Mouse (Mus musculus) limb, embryonic 11.5 days (tissue): Measurements from ENCODE around the gene Alox5. TPM values are rescaled to one million over a fixed set of nuclear protein-coding genes. Genes with fewer than 3 reads are reported as not detected.

Experiments used
- ATAC-seq: fragments of 200-750 bp; cut with Nextera tagmentation; 2 replicates; pipeline ENCODE4 v1.8.0; 2017; ENCODE audit warnings: low read depth; ENCODE audit not compliant: insufficient number of reproducible peaks, low FRiP score, low TSS enrichment
- DNase-seq: peaks from one replicate; pipeline ENCODE4 v3.0.0-alpha.2; 2015; ENCODE audit warnings: low spot score
- H3K27ac ChIP-seq: fragments of 300-500 bp; sonication (generic); replicated peaks from 2 replicates; pipeline ENCODE4 v1.5.1; 2014; ENCODE audit warnings: low read depth, mild to moderate bottlenecking, low read length
- H3K27me3 ChIP-seq: fragments of 300-500 bp; sonication (generic); 2 replicates; pipeline ENCODE4 v1.6.1; 2014; ENCODE audit warnings: mild to moderate bottlenecking, low read length, mixed read lengths; ENCODE audit not compliant: control insufficient read depth, insufficient read depth
- H3K36me3 ChIP-seq: fragments of 300-500 bp; sonication (generic); 2 replicates; pipeline ENCODE4 v1.6.1; 2014; ENCODE audit warnings: mild to moderate bottlenecking, low read length, moderate library complexity, mixed read lengths; ENCODE audit not compliant: control insufficient read depth, insufficient read depth
- H3K4me1 ChIP-seq: fragments of 300-500 bp; sonication (generic); 2 replicates; pipeline ENCODE4 v1.6.1; 2014; ENCODE audit warnings: low read length, mixed read lengths; ENCODE audit not compliant: control insufficient read depth, insufficient read depth
- H3K4me2 ChIP-seq: fragments of 300-500 bp; sonication (generic); 2 replicates; pipeline ENCODE4 v1.6.1; 2014; ENCODE audit warnings: low read depth, mild to moderate bottlenecking, moderate library complexity; ENCODE audit not compliant: severe bottlenecking
- H3K4me3 ChIP-seq: fragments of 300-500 bp; sonication (generic); 2 replicates; pipeline ENCODE4 v1.5.1; 2014; ENCODE audit warnings: low read depth, low read length
- H3K9ac ChIP-seq: fragments of 300-500 bp; sonication (generic); 2 replicates; pipeline ENCODE4 v1.6.1; 2014; ENCODE audit warnings: mild to moderate bottlenecking, low read length
- H3K9me3 ChIP-seq: fragments of 300-500 bp; sonication (generic); 2 replicates; pipeline ENCODE4 v1.6.1; 2016; ENCODE audit warnings: low read length; ENCODE audit not compliant: control insufficient read depth
- WGBS: fragments of 180-500 bp; shearing (Covaris S2); extraction: QIAGEN DNeasy Blood & Tissue Kit; methylation state at CpG from one replicate; pipeline ENCODE4 v1.1.7; 2014; 5-methylcytosine and 5-hydroxymethylcytosine counted together
- polyA plus RNA-seq: library from polyadenylated mRNA; unstranded; fragments of >200 nt; fragmentation: Nextera tagmentation; extraction: Ambion mirVana; gene quantifications from 2 replicates; pipeline ENCODE4 v1.2.1, GENCODE M21; 2014

Gene Alox5
- polyA plus RNA-seq, 1 experiment from 2014 or later = 0.75 TPM

DNA sequence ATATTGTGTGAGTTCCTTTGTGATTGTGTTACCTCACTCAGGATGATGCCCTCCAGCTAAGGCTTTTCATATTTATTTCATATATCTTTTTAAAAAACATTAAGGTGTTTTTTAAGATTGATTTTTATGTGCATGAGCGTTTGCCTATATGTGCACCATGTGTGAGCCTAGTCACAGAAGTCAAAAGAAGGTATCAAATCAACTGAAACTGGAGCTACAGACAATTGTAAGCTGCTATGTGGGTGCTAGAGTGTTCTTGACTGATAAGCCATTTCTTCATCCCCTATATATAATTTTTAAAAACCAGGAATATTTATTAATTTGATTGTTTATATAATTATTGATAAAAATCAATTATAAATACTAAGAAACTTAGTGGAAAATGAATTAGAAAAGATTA, 72.9 kb downstream of the Alox5 start:
- 89% methylated on average over 1 of the region's 1 CpGs for WGBS

DNA sequence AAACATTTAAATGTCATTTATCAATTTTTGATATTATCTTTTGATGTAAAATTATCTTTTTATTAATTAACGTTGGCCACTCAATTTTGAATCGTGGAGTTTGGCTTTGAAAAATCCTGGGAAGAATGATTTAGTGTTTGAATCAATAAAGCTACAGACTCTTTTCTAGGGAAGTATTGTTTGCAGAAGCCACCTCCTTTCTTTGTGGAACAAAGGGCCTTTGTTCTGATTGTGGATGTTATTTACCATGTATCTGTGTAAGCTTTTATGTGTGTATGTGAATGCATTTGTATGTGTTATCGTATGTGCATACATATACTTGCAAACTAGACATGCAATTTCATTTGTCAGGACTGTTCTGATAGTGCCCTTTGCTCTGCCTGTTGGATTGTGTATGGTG, 74.5 kb downstream of the Alox5 start:
- ATAC-seq (no peak), DNase-seq (no peak)
- Histone ChIP-seq H3K4me2 (no peak overlapping the region), H3K9me3 (no peaks in the 10 kb centered on the region), H3K4me3 (no peak overlapping the region), H3K36me3 (no peaks in the 10 kb centered on the region), H3K9ac (no peak overlapping the region), H3K27me3 (no peaks in the 10 kb centered on the region), H3K27ac (no peak overlapping the region), H3K4me1 (peaks cover 6% of the 10 kb centered on the region)
- WGBS = 82% methylated on average over 3 of the region's 3 CpGs

More for the DNA sequence above, 72.9 kb downstream of the Alox5 start:
- peaks cover 6% of the 10 kb centered on the region for H3K4me1 ChIP-seq
- H3K27ac ChIP-seq = no peak overlapping the region
- DNase-seq = no peak
- ATAC-seq = no peak
- H3K9ac ChIP-seq = no peak overlapping the region
- H3K36me3 ChIP-seq = no peaks in the 10 kb centered on the region
- H3K9me3 ChIP-seq = no peaks in the 10 kb centered on the region
- no peak overlapping the region for H3K4me2 ChIP-seq
- no peak overlapping the region for H3K4me3 ChIP-seq
- no peaks in the 10 kb centered on the region for H3K27me3 ChIP-seq

DNA sequence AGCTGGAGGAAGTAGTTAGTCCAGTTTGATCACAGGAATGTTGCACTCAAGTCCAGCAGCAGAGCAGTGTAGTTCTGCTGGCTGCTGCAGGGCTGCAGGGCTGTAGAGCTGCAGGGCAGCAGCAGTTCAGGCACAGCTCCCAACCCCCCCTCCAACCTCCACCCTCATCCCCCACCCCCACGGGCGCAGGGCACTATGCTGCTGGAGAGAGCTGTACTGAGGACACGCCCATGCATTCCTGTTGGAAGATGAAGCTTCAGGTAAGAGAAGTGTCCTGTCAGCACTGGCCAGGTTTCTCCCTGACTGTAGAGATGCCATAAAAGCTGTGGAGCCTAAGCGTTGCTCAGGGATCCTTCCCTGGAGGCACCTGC, 74.9 kb downstream of the Alox5 start:
- Histone ChIP-seq H3K9ac (no peak overlapping the region), H3K27me3 (no peaks in the 10 kb centered on the region), H3K4me3 (no peak overlapping the region), H3K4me1 (peaks cover 6% of the 10 kb centered on the region), H3K4me2 (no peak overlapping the region), H3K9me3 (no peaks in the 10 kb centered on the region), H3K36me3 (no peaks in the 10 kb centered on the region), H3K27ac (no peak overlapping the region)
- ATAC-seq (peak; percentile 54; the same call in 1 of the 2 replicates), DNase-seq (no peak)
- WGBS = 47% methylated on average over 4 of the region's 4 CpGs

DNA sequence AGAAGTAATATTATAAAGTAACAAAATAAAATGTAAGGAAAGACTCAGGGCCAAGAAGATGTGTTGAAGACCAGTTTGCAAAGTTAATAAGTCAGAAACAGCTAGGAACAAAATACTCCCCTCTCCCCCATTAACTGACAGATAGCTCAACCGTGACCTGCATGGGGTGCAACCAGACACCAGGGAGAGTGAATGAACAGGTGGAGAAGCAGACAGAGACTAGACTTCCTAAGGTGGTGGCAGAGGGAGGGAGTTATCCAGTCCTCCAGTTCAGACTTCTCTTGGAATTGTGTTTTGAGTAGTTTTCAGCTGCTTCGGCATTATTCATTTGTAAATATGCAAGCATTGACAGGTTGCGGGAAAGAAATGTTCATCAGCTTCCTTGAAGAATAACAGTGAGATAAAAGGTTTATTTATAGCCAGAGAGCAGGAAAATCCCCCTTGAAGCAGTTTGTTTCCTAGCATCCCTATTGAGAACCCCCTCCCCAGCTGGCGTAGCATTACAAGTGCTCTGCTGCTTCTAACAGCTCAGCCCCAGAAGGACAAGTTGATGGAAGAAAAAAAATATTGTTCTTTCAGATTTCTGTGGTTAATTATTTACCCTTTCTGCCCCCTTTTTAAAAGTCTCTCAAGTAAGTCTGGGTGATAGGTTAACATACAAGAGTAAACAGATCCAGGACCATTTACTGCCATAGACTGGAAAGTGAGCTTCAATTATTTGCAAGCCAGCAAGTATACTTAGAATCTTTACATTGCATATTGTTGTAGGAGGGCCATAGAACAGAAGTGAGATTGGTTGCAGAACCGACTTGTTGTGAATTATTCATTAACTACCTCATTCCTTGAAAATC, 75.6 kb downstream of the Alox5 start:
- no peak overlapping the region for H3K9ac ChIP-seq
- no peak overlapping the region for H3K4me2 ChIP-seq
- H3K4me3 ChIP-seq = no peak overlapping the region
- H3K36me3 ChIP-seq = no peaks in the 10 kb centered on the region
- DNase-seq (no peak), ATAC-seq (no peak)
- H3K27ac ChIP-seq = no peak overlapping the region
- 43% methylated on average over 5 of the region's 5 CpGs for WGBS
- H3K9me3 ChIP-seq = no peaks in the 10 kb centered on the region
- H3K4me1 ChIP-seq = peaks cover 6% of the 10 kb centered on the region
- no peaks in the 10 kb centered on the region for H3K27me3 ChIP-seq

DNA sequence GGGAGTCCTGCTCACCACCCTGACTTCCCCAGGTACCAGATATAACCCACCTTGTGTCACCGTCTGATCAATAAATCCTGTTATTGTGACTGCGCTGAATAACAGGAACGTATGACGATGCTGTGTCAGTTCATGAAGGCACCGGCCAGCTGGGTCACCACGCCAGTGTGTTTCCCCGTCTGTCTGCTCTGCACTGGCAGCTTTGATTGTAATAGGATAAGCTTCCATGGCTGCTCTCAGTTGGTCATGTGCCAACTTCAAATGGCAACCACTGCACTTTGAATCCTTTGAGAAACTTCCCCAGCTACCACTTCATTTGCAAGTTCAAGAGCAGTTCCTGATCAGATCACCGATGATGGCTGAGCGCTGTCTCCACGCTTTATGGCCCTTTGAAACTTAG, 77.4 kb downstream of the Alox5 start:
- H3K4me2 ChIP-seq = no peak overlapping the region
- no peaks in the 10 kb centered on the region for H3K27me3 ChIP-seq
- H3K9me3 ChIP-seq = no peaks in the 10 kb centered on the region
- H3K36me3 ChIP-seq = no peaks in the 10 kb centered on the region
- peaks cover 6% of the 10 kb centered on the region for H3K4me1 ChIP-seq
- no peak overlapping the region for H3K4me3 ChIP-seq
- H3K9ac ChIP-seq = no peak overlapping the region
- H3K27ac ChIP-seq = no peak overlapping the region
- no peak for ATAC-seq
- WGBS = 94% methylated on average over 10 of the region's 10 CpGs
- no peak for DNase-seq

DNA sequence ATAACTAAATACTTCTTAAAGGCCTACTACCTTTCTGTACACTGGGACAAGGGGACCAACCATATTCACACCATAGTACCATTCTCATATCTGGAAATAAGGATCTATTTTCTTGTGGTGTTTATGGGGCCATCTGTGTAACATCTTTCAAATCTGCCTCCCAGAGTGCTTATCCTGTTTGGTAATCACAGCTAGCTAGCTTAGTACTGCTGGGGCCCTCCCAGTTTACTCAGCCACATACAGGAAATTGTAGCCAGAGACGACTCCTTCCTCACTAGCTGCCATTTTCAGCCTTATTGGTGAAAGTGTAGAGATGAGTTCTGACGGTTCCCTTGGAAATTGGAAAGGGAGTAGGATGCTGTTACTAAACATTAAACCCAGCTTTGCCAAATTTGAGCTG, 79.4 kb downstream of the Alox5 start:
- Histone ChIP-seq H3K9me3 (no peaks in the 10 kb centered on the region), H3K9ac (no peak overlapping the region), H3K36me3 (no peaks in the 10 kb centered on the region), H3K4me3 (no peak overlapping the region), H3K4me1 (peaks cover 6% of the 10 kb centered on the region), H3K27me3 (no peaks in the 10 kb centered on the region), H3K4me2 (no peak overlapping the region), H3K27ac (no peak overlapping the region)
- WGBS = 59% methylated on average over 2 of the region's 2 CpGs
- ATAC-seq (no peak), DNase-seq (no peak)

DNA sequence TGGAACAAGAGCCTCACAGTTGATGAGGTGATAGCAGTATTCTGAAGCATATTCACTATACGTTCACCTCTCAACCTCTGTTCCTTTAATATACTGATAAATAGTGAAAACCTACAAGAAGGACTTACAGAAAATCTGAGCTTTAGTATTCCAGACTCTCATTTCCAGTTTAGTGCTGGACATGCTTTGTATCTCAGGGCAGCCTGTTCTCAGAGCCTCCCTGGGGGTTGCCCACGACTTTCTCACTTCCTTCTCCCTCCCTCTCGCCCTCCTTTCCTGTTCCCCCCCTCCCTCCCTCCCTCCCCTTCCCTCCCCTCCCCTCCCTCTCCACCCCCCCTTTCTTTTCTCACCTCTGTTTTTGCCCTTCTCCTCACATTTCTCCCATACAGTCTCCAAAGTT, 80.8 kb downstream of the Alox5 start:
- WGBS = 44% methylated on average over 3 of the region's 3 CpGs
- H3K9ac ChIP-seq = no peak overlapping the region
- H3K4me3 ChIP-seq = no peak overlapping the region
- H3K27me3 ChIP-seq = no peaks in the 10 kb centered on the region
- no peaks in the 10 kb centered on the region for H3K36me3 ChIP-seq
- DNase-seq (no peak), ATAC-seq (no peak)
- peaks cover under 1% of the 10 kb centered on the region; the same call in 1 of the 2 replicates for H3K4me1 ChIP-seq
- H3K27ac ChIP-seq = no peak overlapping the region
- H3K9me3 ChIP-seq = no peaks in the 10 kb centered on the region
- H3K4me2 ChIP-seq = no peak overlapping the region

DNA sequence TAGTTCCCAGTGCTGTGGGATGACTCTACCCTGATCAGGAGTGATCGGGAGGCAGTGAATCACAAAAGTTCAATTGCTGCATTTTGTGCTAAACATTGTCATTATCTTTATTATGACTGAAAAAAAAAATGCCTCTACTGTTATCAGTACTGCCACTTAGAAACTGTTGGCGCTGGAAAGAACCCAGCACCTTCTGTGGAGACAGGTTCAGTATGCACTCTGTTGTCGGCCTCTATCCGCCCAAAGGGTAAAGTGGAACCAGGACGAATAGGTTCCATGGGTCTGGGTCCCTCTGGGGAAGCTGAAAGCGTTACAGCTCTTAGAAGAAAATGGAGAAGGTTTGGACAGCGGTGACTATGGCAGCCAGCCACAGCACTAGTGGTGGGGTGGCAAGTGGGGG, 82.1 kb downstream of the Alox5 start:
- 89% methylated on average over 7 of the region's 7 CpGs for WGBS
- DNase-seq = no peak
- no peaks in the 10 kb centered on the region for H3K4me1 ChIP-seq

DNA sequence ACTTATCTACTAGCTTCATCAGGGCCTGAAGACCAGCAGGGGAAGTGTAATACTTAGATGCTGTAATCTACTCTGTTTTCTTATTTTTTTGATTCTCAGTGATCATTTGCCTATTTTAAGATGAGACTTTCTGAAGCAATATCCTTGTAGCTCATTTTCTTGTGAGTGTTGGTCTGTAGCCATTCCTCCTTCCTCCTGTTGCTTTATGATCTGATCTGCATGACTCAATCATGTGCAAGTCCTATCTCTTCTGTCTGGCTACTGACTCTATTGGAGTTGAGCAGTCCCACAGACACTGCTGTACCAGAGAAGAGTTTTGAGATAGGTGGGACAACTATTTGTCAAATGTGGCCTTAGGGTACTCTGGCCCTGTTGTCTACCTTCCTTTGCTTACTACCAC, 86.4 kb downstream of the Alox5 start:
- no peak overlapping the region for H3K4me3 ChIP-seq
- no peak for ATAC-seq
- no peak overlapping the region for H3K9ac ChIP-seq
- H3K27me3 ChIP-seq = no peaks in the 10 kb centered on the region
- DNase-seq = no peak
- H3K4me1 ChIP-seq = no peaks in the 10 kb centered on the region
- no peaks in the 10 kb centered on the region for H3K36me3 ChIP-seq
- no peak overlapping the region for H3K27ac ChIP-seq
- no peaks in the 10 kb centered on the region for H3K9me3 ChIP-seq
- no peak overlapping the region for H3K4me2 ChIP-seq

More for the DNA sequence above, 82.1 kb downstream of the Alox5 start:
- no peak overlapping the region for H3K4me2 ChIP-seq
- no peaks in the 10 kb centered on the region for H3K9me3 ChIP-seq
- no peak for ATAC-seq
- H3K4me3 ChIP-seq = no peak overlapping the region
- no peaks in the 10 kb centered on the region for H3K27me3 ChIP-seq
- no peaks in the 10 kb centered on the region for H3K36me3 ChIP-seq
- H3K9ac ChIP-seq = no peak overlapping the region
- no peak overlapping the region for H3K27ac ChIP-seq
